Mouse (Mus musculus): ENCODE measurements around the gene Nectin3. TPM values are rescaled to one million over a fixed set of nuclear protein-coding genes. Genes with fewer than 3 reads are reported as not detected.

Nectin3 gene
- total and polyA plus RNA-seq, 2 experiments from 2014 or later, result 8.6 to 28.7 TPM

- H3K4me2 ChIP-seq (ENCODE audit: low read depth, low read length), result no peak overlapping the region
- H3K4me1 ChIP-seq (ENCODE audit: control insufficient read depth, insufficient read depth), result 0 out of 2 replicates have a peak, but pooled peaks cover 3% of the 10 kb centered on the region
- H3K27me3 ChIP-seq (ENCODE audit: control insufficient read depth, insufficient read depth, low read length), result no peaks in the 10 kb centered on the region
- no peak for DNase-seq (ENCODE audit: low spot score)
- H3K9ac ChIP-seq (replicated peaks; ENCODE audit: low read depth, low read length), result no peak overlapping the region
- TF ChIP-seq CTCF (IDR thresholded peaks at IDR 0.05; ENCODE audit: low read depth) (no peak), EP300 (IDR thresholded peaks at IDR 0.05; ENCODE audit: low read depth) (no peak)
- no peak for ATAC-seq (ENCODE audit: insufficient read depth, low read depth)
- 59% methylated on average over 3 of the region's 3 CpGs for WGBS
- H3K4me3 ChIP-seq (ENCODE audit: low read depth, low read length), result no peak overlapping the region
- H3K9me3 ChIP-seq (replicated peaks; ENCODE audit: control insufficient read depth, low read length), result peaks cover 4% of the 10 kb centered on the region; the same call in 1 of the 2 replicates
- H3K27ac ChIP-seq (ENCODE audit: low read depth), result no peak overlapping the region
- H3K36me3 ChIP-seq (replicated peaks; ENCODE audit: control insufficient read depth, insufficient read depth, low read length), result no peaks in the 10 kb centered on the region
Observed at GRCm38 (mm10) chr16:46356663-46357062, 141.7 kb downstream of the Nectin3 start.

All from heart, postnatal 0 days (tissue).